In the genomic region with DNA sequence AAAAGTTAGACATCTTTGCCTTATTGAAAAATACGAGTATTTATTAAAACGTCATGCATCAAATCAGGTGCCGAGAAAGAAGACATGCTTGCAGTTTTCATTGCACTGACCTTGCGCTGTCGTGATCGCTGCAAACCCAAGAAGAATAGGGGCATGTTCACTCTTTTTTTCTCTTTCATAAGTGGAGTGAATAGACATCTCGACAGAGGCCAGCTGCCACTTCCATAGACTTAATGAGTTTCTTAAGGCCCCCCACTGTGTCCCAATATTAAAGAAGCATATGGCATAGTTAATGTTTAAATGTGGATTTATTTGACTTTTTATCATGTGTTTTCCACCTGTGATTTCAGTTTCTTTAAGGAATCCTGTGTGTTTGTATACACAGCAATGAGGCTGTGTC, we compare ENCODE assay signal across 26 mouse cellular contexts. TPM values are rescaled to one million over a fixed set of nuclear protein-coding genes. Genes with fewer than 3 reads are reported as not detected.
DNase-seq lines count a peak whose midpoint lies in the region; ATAC-seq lines count a peak whose summit lies in the region.
"Had no signal": no experiment of that assay in that cellular context is flagged by ENCODE, and none has a peak within 500 bp of the region (broad histone marks: within the 10 kb centered on the region; RNA-seq: fewer than 3 reads in every experiment).

No protein-coding gene starts in this region.

- no peak overlapping the region for H3K4me2 ChIP-seq in midbrain, embryonic 12.5 days (replicated peaks)
- H3K4me2 ChIP-seq in midbrain, embryonic 15.5 days: no peak overlapping the region
- H3K4me2 ChIP-seq in hindbrain, embryonic 16.5 days (ENCODE audit: low read length): no peak overlapping the region
- H3K4me2 ChIP-seq in kidney, embryonic 15.5 days: no peak overlapping the region
- H3K4me2 ChIP-seq: intestine, embryonic 15.5 days had no signal

- H3K27me3 ChIP-seq in midbrain, embryonic 12.5 days: no peaks in the 10 kb centered on the region
- H3K27me3 ChIP-seq in midbrain, embryonic 15.5 days (replicated peaks): no peaks in the 10 kb centered on the region
- H3K27me3 ChIP-seq in hindbrain, embryonic 16.5 days (replicated peaks; ENCODE audit: control insufficient read depth, insufficient read depth, low read length): no peaks in the 10 kb centered on the region
- H3K27me3 ChIP-seq in kidney, embryonic 15.5 days: no peaks in the 10 kb centered on the region
- H3K27me3 ChIP-seq: intestine, embryonic 15.5 days; Patski had no signal

- no peak overlapping the region for H3K27ac ChIP-seq in midbrain, embryonic 12.5 days (replicated peaks)
- H3K27ac ChIP-seq in midbrain, embryonic 15.5 days: no peak overlapping the region
- no peak overlapping the region for H3K27ac ChIP-seq in hindbrain, embryonic 16.5 days (ENCODE audit: low read depth, low read length)
- no peak overlapping the region for H3K27ac ChIP-seq in kidney, embryonic 15.5 days
- H3K27ac ChIP-seq: intestine, embryonic 15.5 days; limb, embryonic 10.5 days had no signal

- no peak overlapping the region for H3K4me3 ChIP-seq in midbrain, embryonic 12.5 days
- no peak overlapping the region for H3K4me3 ChIP-seq in midbrain, embryonic 15.5 days
- no peak overlapping the region for H3K4me3 ChIP-seq in hindbrain, embryonic 16.5 days (ENCODE audit: low read length)
- no peak overlapping the region for H3K4me3 ChIP-seq in kidney, embryonic 15.5 days (replicated peaks)
- H3K4me3 ChIP-seq: intestine, embryonic 15.5 days; limb, embryonic 10.5 days; myocyte had no signal

- peaks cover 22% of the 10 kb centered on the region for H3K4me1 ChIP-seq in midbrain, embryonic 12.5 days
- H3K4me1 ChIP-seq in midbrain, embryonic 15.5 days: peaks cover 5% of the 10 kb centered on the region
- no peaks in the 10 kb centered on the region for H3K4me1 ChIP-seq in hindbrain, embryonic 16.5 days (ENCODE audit: control insufficient read depth, insufficient read depth, low read depth, low read length)
- H3K4me1 ChIP-seq in kidney, embryonic 15.5 days: no peaks in the 10 kb centered on the region
- H3K4me1 ChIP-seq: intestine, embryonic 15.5 days; limb, embryonic 10.5 days had no signal

- peak; percentile 9 for DNase-seq in embryo, embryonic 10 days (ENCODE audit: low spot score)
- no peak for DNase-seq in embryo, embryonic 9.5 days (ENCODE audit: extremely low spot score)
- DNase-seq in retina, embryonic 14.5 days (ENCODE audit: low spot score): peak; percentile 51
- DNase-seq in gastrocnemius, postnatal 14 days: no peak
- DNase-seq: adrenal gland, adult 8-10 months; cerebellum, postnatal 14 days; gastrocnemius, postnatal 10 days; heart, adult 18-20 months; heart, postnatal 4 days; kidney, adult 9 months; kidney, postnatal 36 days; layer of hippocampus, adult 9-11 months; lung, adult 18-20 months; lung, postnatal 14 days; right cerebral cortex, postnatal 14 days; spleen, adult 18-20 months; thymus, postnatal 36 days had no signal

- H3K36me3 ChIP-seq in midbrain, embryonic 12.5 days: no peaks in the 10 kb centered on the region
- H3K36me3 ChIP-seq in midbrain, embryonic 15.5 days (replicated peaks): no peaks in the 10 kb centered on the region
- H3K36me3 ChIP-seq in hindbrain, embryonic 16.5 days (ENCODE audit: control insufficient read depth, insufficient read depth, low read length): no peaks in the 10 kb centered on the region
- no peaks in the 10 kb centered on the region for H3K36me3 ChIP-seq in kidney, embryonic 15.5 days
- H3K36me3 ChIP-seq: intestine, embryonic 15.5 days; limb, embryonic 10.5 days had no signal

- no peak overlapping the region for H3K9ac ChIP-seq in midbrain, embryonic 12.5 days (replicated peaks)
- H3K9ac ChIP-seq in midbrain, embryonic 15.5 days: no peak overlapping the region
- no peak overlapping the region for H3K9ac ChIP-seq in hindbrain, embryonic 16.5 days (ENCODE audit: low read depth, low read length)
- no peak overlapping the region for H3K9ac ChIP-seq in kidney, embryonic 15.5 days
- H3K9ac ChIP-seq: intestine, embryonic 15.5 days had no signal

- intact Hi-C loops in gastrocnemius, postnatal 14 days (cut with DNase I; ENCODE audit: low total_unique reads): no loop called here

- peak; percentile 68 for ATAC-seq in midbrain, embryonic 12.5 days (ENCODE audit: low FRiP score, low read depth)
- ATAC-seq in midbrain, embryonic 15.5 days (replicated peaks): no peak; the same call in 1 of the 2 replicates
- ATAC-seq in hindbrain, embryonic 16.5 days: 0 out of 2 replicates have a peak, but pooled peaks have one; percentile 56
- no peak for ATAC-seq in kidney, embryonic 15.5 days (replicated peaks; ENCODE audit: low FRiP score)
- ATAC-seq: CD4-positive, CD25-positive, alpha-beta regulatory T cell, adult 4 months; intestine, embryonic 15.5 days; Patski had no signal

- 28% methylated on average over 7 of the region's 7 CpGs for WGBS in midbrain, embryonic 12.5 days
- WGBS in midbrain, embryonic 15.5 days: 16% methylated on average over 7 of the region's 7 CpGs
- 23% methylated on average over 7 of the region's 7 CpGs for WGBS in hindbrain, embryonic 16.5 days
- WGBS in kidney, embryonic 15.5 days: 58% methylated on average over 7 of the region's 7 CpGs

- H3K9me3 ChIP-seq in midbrain, embryonic 12.5 days: no peaks in the 10 kb centered on the region
- no peaks in the 10 kb centered on the region for H3K9me3 ChIP-seq in midbrain, embryonic 15.5 days
- H3K9me3 ChIP-seq in hindbrain, embryonic 16.5 days (ENCODE audit: control insufficient read depth, low read length): no peaks in the 10 kb centered on the region
- no peaks in the 10 kb centered on the region for H3K9me3 ChIP-seq in kidney, embryonic 15.5 days (replicated peaks)
- H3K9me3 ChIP-seq: intestine, embryonic 15.5 days; limb, embryonic 10.5 days had no signal

RNA-seq across cellular contexts. Expression of gene Dmrta1, which starts 1.3 kb away (rescaled TPM):
- polyA plus RNA-seq in midbrain, embryonic 12.5 days (2016; fragmentation: Nextera tagmentation; extraction: Ambion mirVana): 1.3 and 2.1 TPM in 2 replicates
- polyA plus RNA-seq in midbrain, embryonic 15.5 days (2015; fragmentation: Nextera tagmentation; extraction: Ambion mirVana): 0.27 and 0.37 TPM in 2 replicates
- 0.41 and 0.72 TPM in 2 replicates for polyA plus RNA-seq in hindbrain, embryonic 16.5 days (2015; fragmentation: Nextera tagmentation; extraction: Ambion mirVana)
- total RNA-seq in gastrocnemius, postnatal 14 days (2021): not detected
- polyA plus RNA-seq in kidney, embryonic 15.5 days (2015; fragmentation: Nextera tagmentation; extraction: Ambion mirVana): 0.12 and 0.19 TPM in 2 replicates
- total RNA-seq: heart, adult 18-20 months had no signal
- polyA plus RNA-seq: CD4-positive, CD25-positive, alpha-beta regulatory T cell, adult 4 months; myocyte had no signal

Comparison
In these comparisons a context has a peak if more than half of its experiments do, and no peak if none do; other contexts are left out.
1. DNase-seq: peak in embryo, embryonic 10 days (single experiment) and retina, embryonic 14.5 days (single experiment); none in embryo, embryonic 9.5 days (single experiment) and gastrocnemius, postnatal 14 days (single experiment).
2. ATAC-seq: peak in midbrain, embryonic 12.5 days (single experiment) and hindbrain, embryonic 16.5 days (single experiment); none in midbrain, embryonic 15.5 days (single experiment) and kidney, embryonic 15.5 days (single experiment).